Mouse (Mus musculus): ENCODE measurements around the gene Spata16.

Gene Spata16

GRCm38 (mm10) chr3:26793334-26794101, 156.1 kb downstream of the Spata16 start:
- Histone ChIP-seq H3K36me3 (ENCODE audit: control insufficient read depth, insufficient read depth, low read length, poor library complexity, severe bottlenecking) (no peaks in the 10 kb centered on the region), H3K27me3 (ENCODE audit: control insufficient read depth, insufficient read depth, low read length, poor library complexity, severe bottlenecking) (no peaks in the 10 kb centered on the region; the same call in 1 of the 2 replicates)
- no peak for DNase-seq (ENCODE audit: low read depth, low spot score)

GRCm38 (mm10) chr3:26795851-26796538, 158.6 kb downstream of the Spata16 start:
- H3K36me3 ChIP-seq (ENCODE audit: control insufficient read depth, insufficient read depth, low read length, poor library complexity, severe bottlenecking) = no peaks in the 10 kb centered on the region
- no peaks in the 10 kb centered on the region; the same call in 1 of the 2 replicates for H3K27me3 ChIP-seq (ENCODE audit: control insufficient read depth, insufficient read depth, low read length, poor library complexity, severe bottlenecking)
- DNase-seq (ENCODE audit: low read depth, low spot score) = no peak

GRCm38 (mm10) chr3:26796954-26797353, 159.5 kb downstream of the Spata16 start:
- DNase-seq (ENCODE audit: low read depth, low spot score) = no peak
- H3K36me3 ChIP-seq (ENCODE audit: control insufficient read depth, insufficient read depth, low read length, poor library complexity, severe bottlenecking) = no peaks in the 10 kb centered on the region
- H3K27me3 ChIP-seq (ENCODE audit: control insufficient read depth, insufficient read depth, low read length, poor library complexity, severe bottlenecking) = no peaks in the 10 kb centered on the region; the same call in 1 of the 2 replicates

GRCm38 (mm10) chr3:26814307-26814706, 176.9 kb downstream of the Spata16 start:
- Histone ChIP-seq H3K36me3 (ENCODE audit: control insufficient read depth, insufficient read depth, low read length, poor library complexity, severe bottlenecking) (no peaks in the 10 kb centered on the region), H3K27me3 (ENCODE audit: control insufficient read depth, insufficient read depth, low read length, poor library complexity, severe bottlenecking) (no peaks in the 10 kb centered on the region)
- no peak for DNase-seq (ENCODE audit: low read depth, low spot score)

- no peak for DNase-seq (ENCODE audit: low read depth, low spot score)
- Histone ChIP-seq H3K27me3 (ENCODE audit: control insufficient read depth, insufficient read depth, low read length, poor library complexity, severe bottlenecking) (no peaks in the 10 kb centered on the region), H3K36me3 (ENCODE audit: control insufficient read depth, insufficient read depth, low read length, poor library complexity, severe bottlenecking) (no peaks in the 10 kb centered on the region)
Measured at GRCm38 (mm10) chr3:26815764-26816163, 178.3 kb downstream of the Spata16 start.

- no peak for DNase-seq (ENCODE audit: low read depth, low spot score)
- Histone ChIP-seq H3K27me3 (ENCODE audit: control insufficient read depth, insufficient read depth, low read length, poor library complexity, severe bottlenecking) (no peaks in the 10 kb centered on the region), H3K36me3 (ENCODE audit: control insufficient read depth, insufficient read depth, low read length, poor library complexity, severe bottlenecking) (no peaks in the 10 kb centered on the region)
Measured at GRCm38 (mm10) chr3:26819398-26819797, 182.0 kb downstream of the Spata16 start.

GRCm38 (mm10) chr3:26826958-26827839, 189.8 kb downstream of the Spata16 start:
- no peak for DNase-seq (ENCODE audit: low read depth, low spot score)
- Histone ChIP-seq H3K36me3 (ENCODE audit: control insufficient read depth, insufficient read depth, low read length, poor library complexity, severe bottlenecking) (no peaks in the 10 kb centered on the region), H3K27me3 (ENCODE audit: control insufficient read depth, insufficient read depth, low read length, poor library complexity, severe bottlenecking) (no peaks in the 10 kb centered on the region)

GRCm38 (mm10) chr3:26832954-26833353, 195.5 kb downstream of the Spata16 start:
- Histone ChIP-seq H3K36me3 (ENCODE audit: control insufficient read depth, insufficient read depth, low read length, poor library complexity, severe bottlenecking) (no peaks in the 10 kb centered on the region), H3K27me3 (ENCODE audit: control insufficient read depth, insufficient read depth, low read length, poor library complexity, severe bottlenecking) (no peaks in the 10 kb centered on the region)
- DNase-seq (ENCODE audit: low read depth, low spot score) = no peak

GRCm38 (mm10) chr3:26834178-26835050, 197.0 kb downstream of the Spata16 start:
- no peaks in the 10 kb centered on the region for H3K27me3 ChIP-seq (ENCODE audit: control insufficient read depth, insufficient read depth, low read length, poor library complexity, severe bottlenecking)
- no peak for DNase-seq (ENCODE audit: low read depth, low spot score)
- no peaks in the 10 kb centered on the region for H3K36me3 ChIP-seq (ENCODE audit: control insufficient read depth, insufficient read depth, low read length, poor library complexity, severe bottlenecking)

GRCm38 (mm10) chr3:26835051-26835755, 197.8 kb downstream of the Spata16 start:
- no peak for DNase-seq (ENCODE audit: low read depth, low spot score)
- no peaks in the 10 kb centered on the region for H3K36me3 ChIP-seq (ENCODE audit: control insufficient read depth, insufficient read depth, low read length, poor library complexity, severe bottlenecking)
- no peaks in the 10 kb centered on the region for H3K27me3 ChIP-seq (ENCODE audit: control insufficient read depth, insufficient read depth, low read length, poor library complexity, severe bottlenecking)

- H3K27me3 ChIP-seq (ENCODE audit: control insufficient read depth, insufficient read depth, low read length, poor library complexity, severe bottlenecking) = no peaks in the 10 kb centered on the region
- no peak for DNase-seq (ENCODE audit: low read depth, low spot score)
- no peaks in the 10 kb centered on the region for H3K36me3 ChIP-seq (ENCODE audit: control insufficient read depth, insufficient read depth, low read length, poor library complexity, severe bottlenecking)
Measured at GRCm38 (mm10) chr3:26845041-26845440, 207.6 kb downstream of the Spata16 start.

- Histone ChIP-seq H3K36me3 (ENCODE audit: control insufficient read depth, insufficient read depth, low read length, poor library complexity, severe bottlenecking) (no peaks in the 10 kb centered on the region), H3K27me3 (ENCODE audit: control insufficient read depth, insufficient read depth, low read length, poor library complexity, severe bottlenecking) (no peaks in the 10 kb centered on the region)
- no peak for DNase-seq (ENCODE audit: low read depth, low spot score)
Measured at GRCm38 (mm10) chr3:26847935-26848334, 210.5 kb downstream of the Spata16 start.

GRCm38 (mm10) chr3:26850207-26850606, 212.8 kb downstream of the Spata16 start:
- H3K36me3 ChIP-seq (ENCODE audit: control insufficient read depth, insufficient read depth, low read length, poor library complexity, severe bottlenecking) = no peaks in the 10 kb centered on the region
- no peaks in the 10 kb centered on the region for H3K27me3 ChIP-seq (ENCODE audit: control insufficient read depth, insufficient read depth, low read length, poor library complexity, severe bottlenecking)
- DNase-seq (ENCODE audit: low read depth, low spot score) = no peak
